Mouse (Mus musculus) spleen, adult 2 months (tissue): ENCODE measurements around the gene Acot12.

Source experiments
- CTCF ChIP-seq: fragments of 200-500 bp; IDR thresholded peaks from 2 replicates; pipeline ENCODE4 v1.5.1; 2011; ENCODE audit warnings: mild to moderate bottlenecking, inconsistent platforms; ENCODE audit not compliant: insufficient read depth, insufficient read length, insufficient replicate concordance; ENCODE audit errors: extremely low read depth
- POLR2A ChIP-seq: fragments of 200-500 bp; IDR thresholded peaks from 2 replicates; pipeline ENCODE4 v1.6.1; 2011; ENCODE audit warnings: low read depth, low read length, inconsistent platforms

GRCm38 (mm10) chr13:91743180-91743579 lies 1.9 kb downstream of the Acot12 start:
- TF ChIP-seq CTCF (no peak), POLR2A (no peak)
